In the genomic region with DNA sequence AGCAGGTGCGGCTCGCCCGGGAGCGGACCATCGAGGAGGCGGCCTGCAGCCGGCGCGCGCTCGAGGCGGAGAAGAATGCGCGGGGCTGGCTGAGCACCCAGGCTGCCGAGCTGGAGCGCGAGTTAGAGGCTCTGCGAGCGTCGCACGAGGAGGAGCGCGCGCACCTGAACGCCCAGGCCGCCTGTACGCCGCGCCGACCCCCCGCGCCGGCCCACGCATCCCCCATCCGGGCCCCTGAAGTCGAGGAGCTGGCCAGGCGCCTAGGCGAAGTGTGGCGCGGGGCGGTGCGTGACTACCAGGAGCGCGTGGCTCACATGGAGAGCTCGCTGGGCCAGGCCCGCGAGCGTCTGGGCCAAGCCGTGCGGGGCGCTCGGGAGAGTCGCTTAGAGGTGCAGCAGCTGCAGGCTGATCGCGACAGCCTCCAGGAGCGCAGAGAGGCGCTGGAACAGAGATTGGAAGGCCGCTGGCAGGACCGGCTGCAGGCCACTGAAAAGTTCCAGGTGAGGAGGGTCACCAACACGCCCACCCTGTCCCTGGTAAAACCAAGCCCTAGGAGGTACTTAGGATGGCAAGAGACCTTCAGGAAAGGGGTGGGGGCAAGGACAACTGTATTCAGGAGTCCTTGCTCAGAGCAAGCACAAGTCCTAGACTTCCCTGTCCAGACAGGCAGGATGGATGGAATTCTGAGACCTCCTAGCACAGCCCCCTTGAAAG, we compare ENCODE assay signal across 9 mouse cellular contexts. TPM values are rescaled to one million over a fixed set of nuclear protein-coding genes. Genes with fewer than 3 reads are reported as not detected.
A peak's percentile ranks its signal among the peaks of the same experiment; 100 is the strongest.
DNase-seq lines count a peak whose midpoint lies in the region; ATAC-seq and TF ChIP-seq lines count a peak whose summit lies in the region.
"Had no signal": no experiment of that assay in that cellular context is flagged by ENCODE, and none has a peak within 500 bp of the region (broad histone marks: within the 10 kb centered on the region; RNA-seq: fewer than 3 reads in every experiment).

No protein-coding gene starts in this region.

- H3K4me2 ChIP-seq in kidney, postnatal 0 days (ENCODE audit: low read length) = peak overlapping the region; percentile 84
- peak overlapping the region; percentile 78 for H3K4me2 ChIP-seq in hindbrain, embryonic 14.5 days (replicated peaks)
- H3K4me2 ChIP-seq in midbrain, postnatal 0 days (ENCODE audit: low read depth, low read length, poor library complexity, severe bottlenecking) = peak overlapping the region; percentile 92

- H3K4me3 ChIP-seq in kidney, postnatal 0 days (replicated peaks; ENCODE audit: low read depth, low read length) = peak overlapping the region; percentile 53
- H3K4me3 ChIP-seq in cortical plate, adult 2 months (ENCODE audit: insufficient read depth, low read length) = peak overlapping the region; percentile 3; the same call in 1 of the 2 replicates
- peak overlapping the region; percentile 47 for H3K4me3 ChIP-seq in hindbrain, embryonic 14.5 days (replicated peaks; ENCODE audit: low read length)
- peak overlapping the region; percentile 48 for H3K4me3 ChIP-seq in midbrain, postnatal 0 days (ENCODE audit: low read depth, low read length)

- peak; percentile 14 for ATAC-seq in kidney, postnatal 0 days (replicated peaks; ENCODE audit: low FRiP score, low read depth)
- peak; percentile 38; the same call in 1 of the 2 replicates for ATAC-seq in hindbrain, embryonic 14.5 days (ENCODE audit: low FRiP score)
- no peak; the same call in 1 of the 2 replicates for ATAC-seq in midbrain, postnatal 0 days (ENCODE audit: low FRiP score)
- no peak for ATAC-seq in erythroid progenitor cell, adult 5-6 weeks (replicated peaks; ENCODE audit: low FRiP score, poor library complexity, severe bottlenecking)

- no peak for TF ChIP-seq CTCF in kidney, postnatal 0 days (IDR thresholded peaks at IDR 0.05; ENCODE audit: low read depth)
- TF ChIP-seq CTCF in cortical plate, adult 2 months (IDR thresholded peaks at IDR 0.05; ENCODE audit: extremely low read depth, insufficient read depth, low read length) = no peak
- TF ChIP-seq CTCF in midbrain, postnatal 0 days (IDR thresholded peaks at IDR 0.05) = no peak

- H3K36me3 ChIP-seq in kidney, postnatal 0 days (ENCODE audit: insufficient read depth, low read length) = peaks cover 1% of the 10 kb centered on the region; the same call in 1 of the 2 replicates
- H3K36me3 ChIP-seq in hindbrain, embryonic 14.5 days (replicated peaks; ENCODE audit: control insufficient read depth, insufficient read depth) = peaks cover 6% of the 10 kb centered on the region; the same call in 1 of the 2 replicates
- H3K36me3 ChIP-seq in midbrain, postnatal 0 days (ENCODE audit: insufficient read depth, low read length) = peaks cover 4% of the 10 kb centered on the region; the same call in 1 of the 2 replicates

- DNase-seq in kidney, postnatal 0 days (ENCODE audit: low spot score) = no peak
- DNase-seq in kidney, adult 8-10 months = no peak
- DNase-seq in hindbrain, embryonic 14.5 days (ENCODE audit: low spot score) = no peak
- no peak for DNase-seq in midbrain, postnatal 0 days (ENCODE audit: low spot score)
- DNase-seq in MN1 (ENCODE audit: low spot score) = no peak
- DNase-seq in kidney, adult 11 months = no peak

- H3K9me3 ChIP-seq in kidney, postnatal 0 days (replicated peaks; ENCODE audit: low read length) = no peaks in the 10 kb centered on the region
- no peaks in the 10 kb centered on the region for H3K9me3 ChIP-seq in hindbrain, embryonic 14.5 days (ENCODE audit: control insufficient read depth, low read length)
- H3K9me3 ChIP-seq in midbrain, postnatal 0 days (ENCODE audit: low read length) = no peaks in the 10 kb centered on the region

- H3K9ac ChIP-seq in kidney, postnatal 0 days (ENCODE audit: low read depth, low read length) = peak overlapping the region; percentile 61
- peak overlapping the region; percentile 69 for H3K9ac ChIP-seq in hindbrain, embryonic 14.5 days
- peak overlapping the region; percentile 54 for H3K9ac ChIP-seq in midbrain, postnatal 0 days (replicated peaks; ENCODE audit: low read length, poor library complexity, severe bottlenecking)

- peak overlapping the region; percentile 71 for H3K27ac ChIP-seq in kidney, postnatal 0 days
- 0 out of 2 replicates have a peak overlapping the region, but pooled peaks have one; percentile 50 for H3K27ac ChIP-seq in cortical plate, adult 2 months (ENCODE audit: insufficient read depth, low read length)
- H3K27ac ChIP-seq in hindbrain, embryonic 14.5 days = peak overlapping the region; percentile 44
- H3K27ac ChIP-seq in midbrain, postnatal 0 days (ENCODE audit: low read depth, low read length) = no peak overlapping the region
- H3K27ac ChIP-seq: macrophage had no signal

- no peak for TF ChIP-seq POLR2A in cortical plate, adult 2 months (IDR thresholded peaks at IDR 0.05; ENCODE audit: extremely low read depth, insufficient read depth, low read length)

- no peaks in the 10 kb centered on the region for H3K27me3 ChIP-seq in kidney, postnatal 0 days (ENCODE audit: insufficient read depth, low read length)
- H3K27me3 ChIP-seq in hindbrain, embryonic 14.5 days (ENCODE audit: control insufficient read depth, insufficient read depth, low read length) = no peaks in the 10 kb centered on the region
- 0 out of 2 replicates have a peak, but pooled peaks cover 11% of the 10 kb centered on the region for H3K27me3 ChIP-seq in midbrain, postnatal 0 days (ENCODE audit: insufficient read depth, low read length)

- peaks cover 27% of the 10 kb centered on the region for H3K4me1 ChIP-seq in kidney, postnatal 0 days (replicated peaks; ENCODE audit: insufficient read depth, low read length)
- H3K4me1 ChIP-seq in cortical plate, adult 2 months (ENCODE audit: control insufficient read depth, insufficient read depth, low read length) = peaks cover 2% of the 10 kb centered on the region; the same call in 1 of the 2 replicates
- H3K4me1 ChIP-seq in hindbrain, embryonic 14.5 days (replicated peaks; ENCODE audit: control insufficient read depth, insufficient read depth, low read length) = peaks cover 27% of the 10 kb centered on the region; the same call in 1 of the 2 replicates
- 0 out of 2 replicates have a peak, but pooled peaks cover 3% of the 10 kb centered on the region for H3K4me1 ChIP-seq in midbrain, postnatal 0 days (ENCODE audit: insufficient read depth, low read length)

- 1% methylated on average over 60 of the region's 60 CpGs for WGBS in kidney, postnatal 0 days
- WGBS in hindbrain, embryonic 14.5 days = under 1% methylated on average over 52 of the region's 60 CpGs
- WGBS in midbrain, postnatal 0 days = under 1% methylated on average over 59 of the region's 60 CpGs

RNA-seq across cellular contexts. Expression of gene Nes, which starts 0.8 kb away (rescaled TPM):
- 24.6 and 28.9 TPM in 2 replicates for polyA plus RNA-seq in kidney, postnatal 0 days (2015; fragmentation: Nextera tagmentation; extraction: Ambion mirVana)
- 3.1 and 3.6 TPM in 2 replicates for polyA plus RNA-seq in cortical plate, adult 2 months (2012; rRNA removed)
- 20.5 and 20.7 TPM in 2 replicates for polyA plus RNA-seq in hindbrain, embryonic 14.5 days (2014; fragmentation: Nextera tagmentation; extraction: Ambion mirVana)
- total RNA-seq in midbrain, postnatal 0 days (2014; rRNA removed) = 22.4 and 37.1 TPM in 2 replicates
- polyA plus RNA-seq in midbrain, postnatal 0 days (2015; fragmentation: Nextera tagmentation; extraction: Ambion mirVana) = 8.2 and 8.8 TPM in 2 replicates
- not detected in 2 replicates for total RNA-seq in erythroid progenitor cell, adult 5-6 weeks (2015; ENCODE audit: low replicate concordance)
- total RNA-seq in erythroid progenitor cell, adult 5-6 weeks (2017; ENCODE audit: low replicate concordance) = not detected in 2 replicates

RNA-seq across cellular contexts. Expression of gene Crabp2, which starts 23.2 kb away (rescaled TPM):
- 20.1 and 20.9 TPM in 2 replicates for polyA plus RNA-seq in kidney, postnatal 0 days (2015; fragmentation: Nextera tagmentation; extraction: Ambion mirVana)
- polyA plus RNA-seq in cortical plate, adult 2 months (2012; rRNA removed) = 5.2 and 6.2 TPM in 2 replicates
- 48.7 and 56.4 TPM in 2 replicates for polyA plus RNA-seq in hindbrain, embryonic 14.5 days (2014; fragmentation: Nextera tagmentation; extraction: Ambion mirVana)
- total RNA-seq in midbrain, postnatal 0 days (2014; rRNA removed) = 19.2 and 27.1 TPM in 2 replicates
- 49.0 and 50.8 TPM in 2 replicates for polyA plus RNA-seq in midbrain, postnatal 0 days (2015; fragmentation: Nextera tagmentation; extraction: Ambion mirVana)
- total RNA-seq in erythroid progenitor cell, adult 5-6 weeks (2015; ENCODE audit: low replicate concordance) = not detected in 2 replicates
- total RNA-seq in erythroid progenitor cell, adult 5-6 weeks (2017; ENCODE audit: low replicate concordance) = not detected in 2 replicates
- polyA plus RNA-seq: macrophage had no signal

RNA-seq across cellular contexts. Expression of gene Bcan, which starts 28.4 kb away (rescaled TPM):
- 0.14 TPM in 1 of 2 replicates, not detected in the other for polyA plus RNA-seq in kidney, postnatal 0 days (2015; fragmentation: Nextera tagmentation; extraction: Ambion mirVana)
- 378 and 380 TPM in 2 replicates for polyA plus RNA-seq in cortical plate, adult 2 months (2012; rRNA removed)
- polyA plus RNA-seq in hindbrain, embryonic 14.5 days (2014; fragmentation: Nextera tagmentation; extraction: Ambion mirVana) = 89.1 and 99.3 TPM in 2 replicates
- total RNA-seq in midbrain, postnatal 0 days (2014; rRNA removed) = 248 and 284 TPM in 2 replicates
- polyA plus RNA-seq in midbrain, postnatal 0 days (2015; fragmentation: Nextera tagmentation; extraction: Ambion mirVana) = 180 and 212 TPM in 2 replicates
- not detected in 2 replicates for total RNA-seq in erythroid progenitor cell, adult 5-6 weeks (2015; ENCODE audit: low replicate concordance)
- not detected in 2 replicates for total RNA-seq in erythroid progenitor cell, adult 5-6 weeks (2017; ENCODE audit: low replicate concordance)
- polyA plus RNA-seq: macrophage had no signal

RNA-seq across cellular contexts. Expression of gene Rrnad1, which starts 41.1 kb away (rescaled TPM):
- polyA plus RNA-seq in kidney, postnatal 0 days (2015; fragmentation: Nextera tagmentation; extraction: Ambion mirVana) = 12.1 and 12.3 TPM in 2 replicates
- polyA plus RNA-seq in cortical plate, adult 2 months (2012; rRNA removed) = 45.0 and 48.7 TPM in 2 replicates
- polyA plus RNA-seq in hindbrain, embryonic 14.5 days (2014; fragmentation: Nextera tagmentation; extraction: Ambion mirVana) = 15.8 and 18.1 TPM in 2 replicates
- 27.8 and 28.2 TPM in 2 replicates for total RNA-seq in midbrain, postnatal 0 days (2014; rRNA removed)
- polyA plus RNA-seq in midbrain, postnatal 0 days (2015; fragmentation: Nextera tagmentation; extraction: Ambion mirVana) = 17.6 and 19.1 TPM in 2 replicates
- 2.5 and 5.0 TPM in 2 replicates for total RNA-seq in erythroid progenitor cell, adult 5-6 weeks (2015; ENCODE audit: low replicate concordance)
- total RNA-seq in erythroid progenitor cell, adult 5-6 weeks (2017; ENCODE audit: low replicate concordance) = 4.9 and 5.3 TPM in 2 replicates

RNA-seq across cellular contexts. Expression of gene Isg20l2, which starts 41.5 kb away (rescaled TPM):
- 40.4 and 42.1 TPM in 2 replicates for polyA plus RNA-seq in kidney, postnatal 0 days (2015; fragmentation: Nextera tagmentation; extraction: Ambion mirVana)
- polyA plus RNA-seq in cortical plate, adult 2 months (2012; rRNA removed) = 11.3 and 12.0 TPM in 2 replicates
- 17.0 and 18.5 TPM in 2 replicates for polyA plus RNA-seq in hindbrain, embryonic 14.5 days (2014; fragmentation: Nextera tagmentation; extraction: Ambion mirVana)
- 20.5 and 21.0 TPM in 2 replicates for total RNA-seq in midbrain, postnatal 0 days (2014; rRNA removed)
- polyA plus RNA-seq in midbrain, postnatal 0 days (2015; fragmentation: Nextera tagmentation; extraction: Ambion mirVana) = 13.6 and 14.7 TPM in 2 replicates
- total RNA-seq in erythroid progenitor cell, adult 5-6 weeks (2015; ENCODE audit: low replicate concordance) = 13.3 and 16.8 TPM in 2 replicates
- total RNA-seq in erythroid progenitor cell, adult 5-6 weeks (2017; ENCODE audit: low replicate concordance) = 11.6 and 11.7 TPM in 2 replicates

Comparison
In these comparisons a context has a peak if more than half of its experiments do, and no peak if none do; other contexts are left out.
1. ATAC-seq: peak in kidney, postnatal 0 days (single experiment) and hindbrain, embryonic 14.5 days (single experiment); none in midbrain, postnatal 0 days (single experiment) and erythroid progenitor cell, adult 5-6 weeks (single experiment).
2. H3K4me3 ChIP-seq: peak in every context shown above with its lines; median percentile 53 in kidney, postnatal 0 days; 48 in midbrain, postnatal 0 days; 47 in hindbrain, embryonic 14.5 days; 3 in cortical plate, adult 2 months.
3. RNA of gene Bcan, which starts 28.4 kb away (polyA plus RNA-seq): 378 to 380 TPM in cortical plate, adult 2 months, 180 to 212 TPM in midbrain, postnatal 0 days and 89.1 to 99.3 TPM in hindbrain, embryonic 14.5 days; 0.14 TPM in kidney, postnatal 0 days; every median in the first group is over 10 times any median in the second.
4. Peak in every context shown above with its lines, with median percentiles within 50 percentile points of each other: H3K4me2 ChIP-seq and H3K9ac ChIP-seq.